Mouse (Mus musculus): Measurements from ENCODE around the gene Dazap1.
A peak's percentile ranks its signal among the peaks of the same experiment; 100 is the strongest.
"Not testable (repeated sequence)": the region's sequence is repeated elsewhere in the genome, so short reads cannot be mapped to it uniquely, and the experiment has no call there.

Dazap1 gene

DNA sequence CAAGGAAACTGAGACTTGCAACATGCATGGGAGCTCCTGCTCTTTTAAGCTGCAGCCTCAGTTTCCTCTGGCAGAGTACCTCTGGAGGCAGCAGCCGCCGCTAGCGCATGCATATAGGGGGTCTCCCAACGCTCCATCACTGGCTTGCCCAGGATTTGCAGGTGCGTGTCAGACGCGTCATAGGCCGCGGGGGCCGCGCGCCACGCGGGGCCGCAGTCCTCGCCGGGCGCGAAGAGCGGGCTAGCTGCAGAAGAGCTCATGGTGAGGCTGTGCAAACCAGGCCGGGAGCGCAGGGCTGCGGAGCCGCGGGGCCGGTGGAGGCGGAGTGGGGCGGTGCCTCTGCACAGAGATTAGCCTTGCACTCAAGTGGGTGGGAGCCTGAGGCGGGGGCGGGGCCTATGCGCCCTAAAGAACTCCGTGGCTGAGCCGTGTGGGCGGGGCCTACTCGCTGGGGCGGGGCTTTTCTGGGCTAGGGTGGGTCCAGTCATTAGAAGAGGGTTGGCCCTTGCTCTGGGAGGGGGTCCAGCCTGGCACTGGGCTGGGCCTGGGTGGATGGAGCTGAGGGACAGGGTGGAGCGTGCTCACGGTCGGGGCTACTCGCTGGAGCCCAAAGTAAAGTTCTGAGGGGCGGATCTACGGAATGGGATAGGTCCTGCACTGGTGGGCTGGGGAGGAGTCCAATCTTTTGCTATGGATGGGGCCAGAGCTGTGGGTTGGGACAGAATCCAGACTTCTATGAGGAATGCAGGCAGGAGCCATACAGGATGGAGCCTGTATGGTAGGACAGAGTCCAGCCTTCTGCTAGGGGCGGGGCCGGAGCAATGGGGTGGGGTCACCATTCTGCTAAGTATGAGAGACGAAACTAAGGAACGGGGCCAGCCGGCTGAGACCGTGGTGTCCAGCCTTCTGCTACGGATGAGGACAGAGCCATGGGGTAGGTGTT lies at the start of gene Dazap1, which contains the start of gene Gamt:
Gene Dazap1 (plus strand): TSS at position 845 of the 943 bp plus-strand sequence.
Gene Gamt (minus strand): TSS at position 371 of the 943 bp plus-strand sequence.
- peak; percentile 38 for ATAC-seq (ENCODE audit: low TSS enrichment)

DNA sequence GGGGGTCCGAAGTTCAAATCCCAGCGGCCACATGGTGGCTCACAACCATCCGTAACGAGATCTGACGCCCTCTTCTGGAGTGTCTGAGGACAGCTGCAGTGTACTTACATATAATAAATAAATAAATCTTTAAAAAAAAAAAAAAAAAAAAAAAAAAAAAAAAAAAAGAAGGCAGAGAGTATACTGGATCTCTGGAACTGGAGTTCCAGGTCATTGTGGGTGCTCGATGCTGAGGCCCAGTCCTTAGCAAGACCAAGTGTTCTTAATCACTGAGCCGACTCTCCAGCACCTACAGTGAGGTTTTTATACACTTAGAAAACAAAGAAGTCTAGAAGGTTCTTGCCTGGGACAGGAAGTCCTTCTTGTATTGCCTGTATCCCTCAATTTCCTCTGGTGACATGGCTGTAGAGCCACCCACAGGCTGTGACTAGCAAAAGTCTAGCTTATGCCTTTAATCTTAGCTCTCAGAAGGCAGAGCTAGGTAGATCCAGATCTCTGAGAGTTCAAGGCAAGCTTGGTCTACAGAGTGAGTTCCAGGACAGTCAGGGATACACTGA lies 49.7 kb upstream of the Dazap1 start:
- ATAC-seq (ENCODE audit: low TSS enrichment) = not testable (repeated sequence)

DNA sequence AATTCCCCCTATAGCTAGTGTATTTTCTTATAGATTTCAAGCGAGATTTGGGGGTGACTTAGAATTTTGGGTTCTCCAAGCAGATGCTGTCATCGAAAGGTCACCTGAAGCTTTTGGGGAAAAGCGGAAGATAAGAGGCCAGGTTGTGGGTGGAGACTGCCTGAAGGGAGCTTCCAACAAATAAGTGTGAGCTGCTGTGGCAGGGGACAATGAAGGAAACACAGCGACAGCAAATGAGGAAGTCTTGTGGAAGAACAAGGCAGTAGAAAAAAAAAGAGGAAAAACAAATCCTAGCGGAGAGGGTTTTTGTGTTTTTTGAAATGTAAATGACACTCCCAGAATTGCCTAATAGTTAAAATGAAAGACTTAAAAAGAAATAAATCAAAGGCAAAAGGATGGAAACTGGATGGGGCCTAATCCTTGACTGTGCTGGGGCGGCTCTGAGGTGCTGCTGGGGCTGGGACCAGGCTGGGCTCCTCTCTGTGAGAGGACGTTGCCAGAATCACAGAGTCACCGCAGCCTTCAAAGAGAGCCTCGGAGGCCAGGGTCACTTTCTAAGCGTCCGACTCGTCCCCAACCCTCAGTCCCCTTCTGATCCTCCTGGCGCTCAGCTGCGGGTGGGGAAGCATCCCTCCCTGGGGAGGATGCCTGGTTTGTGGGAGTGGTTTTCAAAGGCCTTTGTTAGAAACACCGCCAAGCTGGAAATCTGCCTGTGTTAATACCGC lies 46.1 kb upstream of the Dazap1 start:
- no peak for ATAC-seq (ENCODE audit: low TSS enrichment)

DNA sequence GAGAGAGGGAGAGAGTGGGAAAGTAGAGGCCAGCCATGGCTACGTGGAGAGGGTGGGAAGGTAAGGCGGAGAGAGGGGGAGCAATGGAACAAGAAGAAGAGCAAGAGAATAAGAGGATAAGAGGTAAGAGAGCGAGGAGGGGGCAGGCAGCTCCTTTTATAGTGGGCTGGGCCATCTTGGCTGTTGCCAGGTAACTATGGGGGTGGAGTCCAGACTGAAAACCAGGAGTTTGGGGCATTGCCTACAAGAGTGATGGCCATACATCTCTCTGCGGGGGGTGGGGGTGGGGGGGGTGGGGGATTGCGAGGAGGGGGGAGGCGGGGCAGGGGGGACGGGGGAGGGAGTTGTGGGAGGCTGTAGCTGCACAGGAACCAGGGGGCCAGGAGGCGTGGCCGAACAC lies 40.6 kb upstream of the Dazap1 start:
- ATAC-seq (ENCODE audit: low TSS enrichment) = no peak

DNA sequence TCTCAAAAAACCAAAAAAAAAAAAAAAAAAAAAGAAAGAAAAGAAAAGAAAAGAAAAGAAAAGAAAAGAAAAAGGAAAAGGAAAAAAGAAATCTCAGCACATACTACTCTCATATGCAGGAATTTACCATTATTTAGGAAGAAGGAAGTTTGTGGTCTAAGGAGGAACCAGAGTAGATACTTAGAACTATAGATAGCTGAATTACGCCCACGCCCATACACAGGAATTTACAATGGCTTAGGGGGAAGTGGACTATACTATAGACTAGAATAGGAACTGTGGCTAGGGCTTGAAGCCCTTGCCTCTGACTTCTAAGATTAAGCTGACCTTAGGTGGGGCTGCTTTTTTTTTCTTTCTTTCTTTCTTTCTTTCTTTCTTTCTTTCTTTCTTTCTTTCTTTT lies 38.1 kb upstream of the Dazap1 start:
- ATAC-seq (ENCODE audit: low TSS enrichment) = not testable (repeated sequence)

DNA sequence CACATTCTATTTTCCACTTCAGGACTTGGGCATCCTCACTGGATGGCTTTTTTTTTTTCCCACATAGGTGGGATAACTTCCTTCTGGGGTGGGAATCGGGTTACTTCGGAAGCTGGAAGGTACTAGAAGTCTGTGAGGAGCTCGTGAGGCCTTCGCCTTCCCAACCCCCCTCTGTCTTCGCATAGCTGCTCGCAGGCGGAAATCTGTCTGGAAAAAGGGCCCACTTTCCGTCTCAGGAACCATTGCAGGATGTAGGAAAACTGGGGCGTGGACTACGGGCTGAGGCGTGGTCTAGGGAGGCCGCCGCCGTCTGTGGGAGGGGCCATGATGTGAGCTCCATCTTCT lies 35.2 kb upstream of the Dazap1 start:
- no peak; the same call in 1 of the 2 replicates for ATAC-seq (ENCODE audit: low TSS enrichment)

DNA sequence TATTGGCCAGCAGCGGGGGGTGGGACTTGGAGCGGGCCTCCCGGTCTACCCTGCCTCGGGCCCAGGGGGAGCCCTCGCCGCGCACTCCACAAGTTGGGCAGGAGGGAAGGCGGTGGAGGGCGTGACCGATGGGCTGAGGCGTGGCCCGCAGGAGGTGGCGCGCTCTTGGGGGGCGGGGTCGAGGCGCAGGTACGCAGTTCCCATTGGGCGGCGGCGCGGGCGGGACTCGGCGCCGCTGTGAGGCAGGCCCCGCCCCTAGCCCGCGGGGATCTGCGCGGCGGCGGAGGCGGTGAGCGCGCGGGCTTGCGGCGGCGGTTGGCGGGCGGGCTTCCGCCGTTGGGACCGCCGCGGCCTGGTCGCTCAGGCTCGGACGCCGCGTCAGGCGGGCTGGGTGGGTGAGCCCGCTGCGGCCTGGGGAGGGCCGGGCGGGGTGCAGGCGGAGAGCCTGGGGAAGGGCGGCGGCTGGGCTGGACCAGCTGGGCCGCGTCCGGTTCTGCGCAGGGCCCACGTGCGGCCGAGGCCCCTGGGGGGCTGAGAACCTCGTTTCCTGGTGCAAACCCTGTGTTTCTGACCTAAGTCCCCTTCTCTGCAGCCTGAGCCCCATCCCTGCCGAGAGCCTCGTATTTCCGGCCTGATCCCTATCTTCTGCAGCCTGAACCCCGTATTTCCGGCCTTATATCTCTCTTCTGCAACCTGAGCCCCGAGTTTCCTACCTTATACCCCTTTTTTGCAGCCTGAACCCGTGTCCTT lies 34.7 kb upstream of the Dazap1 start, which contains the start of gene Mum1:
Gene Mum1 (plus strand): TSS at position 19 of the 750 bp plus-strand sequence.
- peak; percentile 95; the same call in 1 of the 2 replicates for ATAC-seq (ENCODE audit: low TSS enrichment)

DNA sequence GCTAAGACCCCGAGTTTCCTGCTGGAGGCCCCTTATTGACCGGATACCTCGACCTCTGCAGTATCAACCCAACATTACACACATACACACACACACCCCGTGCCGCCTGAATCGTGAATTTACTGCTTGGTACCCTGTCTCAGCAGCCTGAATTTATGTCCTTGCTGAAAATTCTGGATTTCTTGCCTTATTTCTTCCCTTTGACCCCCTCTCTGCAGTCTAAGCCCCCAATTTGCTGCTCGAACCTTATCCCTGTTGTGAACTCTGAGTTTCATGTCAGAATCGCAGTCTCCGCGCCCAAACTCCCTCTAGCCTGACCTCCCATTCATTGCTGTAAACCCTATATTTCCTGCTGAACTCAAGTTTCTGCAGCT lies 34.1 kb upstream of the Dazap1 start:
- no peak for ATAC-seq (ENCODE audit: low TSS enrichment)

DNA sequence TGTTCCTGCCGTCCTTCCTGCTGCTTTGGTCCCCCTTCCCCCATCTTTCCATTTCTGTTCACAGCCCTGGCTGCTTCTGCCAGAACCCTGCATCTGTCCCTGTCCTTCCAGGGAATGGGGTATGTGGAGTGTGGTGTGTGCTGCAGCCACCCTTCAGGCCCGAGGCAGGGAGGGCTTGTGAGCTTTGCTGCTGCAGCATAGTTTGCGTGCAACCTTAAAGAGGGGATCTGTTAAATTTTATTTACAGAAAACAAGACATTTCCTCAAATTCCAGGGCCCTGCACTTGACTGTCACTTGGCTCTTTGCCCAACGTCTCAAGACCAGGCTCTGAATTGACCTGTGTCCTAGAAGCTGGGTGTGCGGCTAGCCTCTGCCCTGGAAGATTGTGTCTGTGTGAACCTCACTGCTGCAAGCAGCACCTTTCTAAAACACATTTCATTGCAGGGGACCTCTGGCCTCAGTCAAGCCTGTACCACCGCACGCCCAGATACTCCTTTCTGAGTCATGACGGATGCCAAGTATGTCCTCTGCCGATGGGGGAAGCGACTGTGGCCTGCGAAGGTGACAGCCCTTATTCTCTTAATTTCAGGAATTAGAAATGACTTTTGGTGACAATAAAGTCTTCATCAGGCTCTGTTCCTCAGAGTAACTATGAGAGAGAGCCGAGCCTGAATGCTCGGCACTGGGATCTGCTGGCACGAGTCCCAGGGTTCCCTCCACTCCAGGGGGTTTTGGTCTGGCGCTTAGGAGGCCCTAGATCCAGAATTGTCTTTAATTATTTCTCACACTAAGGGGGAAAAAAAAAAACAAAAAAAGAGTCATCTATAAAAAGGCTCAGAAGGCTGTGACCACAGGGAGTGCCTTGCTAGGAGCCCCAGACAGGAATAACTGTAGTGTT lies 33.2 kb upstream of the Dazap1 start:
- peak; percentile 24; the same call in 1 of the 2 replicates for ATAC-seq (ENCODE audit: low TSS enrichment)

DNA sequence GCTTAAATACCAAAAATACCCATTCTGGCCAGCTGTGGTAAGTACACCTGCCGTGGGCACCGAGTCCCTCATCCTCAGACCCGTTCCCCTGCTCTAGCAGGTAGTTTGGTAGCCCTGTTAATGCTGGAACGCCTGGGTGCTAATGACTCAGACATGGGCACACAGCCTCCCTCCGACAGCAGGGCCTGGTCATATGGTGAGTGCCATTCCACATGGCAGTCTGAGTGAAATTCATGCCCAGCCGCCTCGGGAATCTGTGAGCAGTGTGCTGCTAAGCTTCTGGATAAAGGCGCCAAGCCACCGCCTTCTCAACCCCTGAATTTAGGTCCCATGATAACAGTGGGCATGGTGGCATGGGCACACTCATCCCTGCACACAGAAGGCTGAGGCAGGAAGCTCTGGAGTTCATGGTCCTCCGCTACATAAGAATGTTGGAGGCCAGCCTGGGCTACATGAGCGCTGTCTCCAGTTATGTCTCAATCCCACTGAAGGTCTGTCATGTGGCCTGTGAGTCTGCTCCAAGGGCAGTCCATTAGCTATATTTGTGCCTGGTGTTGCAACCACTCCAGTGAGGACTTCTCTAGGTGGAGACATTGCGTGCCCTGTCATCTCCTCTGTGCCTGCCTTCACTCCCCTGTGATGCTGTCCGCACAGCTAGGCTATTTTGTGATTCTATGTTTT lies 25.0 kb upstream of the Dazap1 start:
- no peak for ATAC-seq (ENCODE audit: low TSS enrichment)

DNA sequence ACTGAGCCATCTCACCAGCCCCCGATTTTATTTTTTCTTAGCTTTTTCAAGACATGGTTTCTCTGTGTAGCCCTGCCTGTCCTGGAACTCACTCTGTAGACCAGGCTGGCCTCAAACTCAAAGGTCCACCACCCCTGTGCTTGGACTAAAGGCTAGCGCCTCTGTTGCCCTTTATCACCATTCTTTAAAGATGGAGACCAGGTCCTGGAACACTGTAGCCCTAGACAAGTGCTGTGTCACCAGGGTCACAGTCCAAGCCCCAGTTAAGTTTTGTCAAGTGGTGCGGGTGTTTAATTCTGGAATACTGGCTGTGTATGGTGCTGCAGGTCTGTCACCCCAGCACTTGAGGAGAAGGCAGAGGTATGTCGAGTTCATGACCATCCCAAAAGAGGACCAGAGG lies 24.3 kb upstream of the Dazap1 start:
- ATAC-seq (ENCODE audit: low TSS enrichment) = no peak

DNA sequence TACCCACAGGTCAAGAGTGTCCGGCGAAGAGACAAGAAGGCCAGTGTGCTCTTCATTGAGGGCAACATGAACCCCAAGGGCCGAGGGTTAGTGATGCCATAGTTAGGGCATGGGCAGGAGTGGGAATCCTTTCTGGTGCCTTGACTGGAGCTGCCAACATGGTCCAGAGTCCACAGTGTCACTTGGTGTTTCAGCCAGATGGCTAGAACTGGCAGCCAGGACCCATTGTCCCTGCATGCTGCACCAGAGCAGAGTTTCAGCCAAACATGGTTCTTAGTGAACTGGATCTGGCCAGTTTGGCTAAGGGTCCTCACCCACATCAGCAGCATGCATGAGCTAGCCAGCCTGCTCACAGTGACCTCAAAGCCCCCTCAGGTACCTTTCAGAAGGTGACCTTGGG lies 23.0 kb upstream of the Dazap1 start:
- no peak for ATAC-seq (ENCODE audit: low TSS enrichment)

DNA sequence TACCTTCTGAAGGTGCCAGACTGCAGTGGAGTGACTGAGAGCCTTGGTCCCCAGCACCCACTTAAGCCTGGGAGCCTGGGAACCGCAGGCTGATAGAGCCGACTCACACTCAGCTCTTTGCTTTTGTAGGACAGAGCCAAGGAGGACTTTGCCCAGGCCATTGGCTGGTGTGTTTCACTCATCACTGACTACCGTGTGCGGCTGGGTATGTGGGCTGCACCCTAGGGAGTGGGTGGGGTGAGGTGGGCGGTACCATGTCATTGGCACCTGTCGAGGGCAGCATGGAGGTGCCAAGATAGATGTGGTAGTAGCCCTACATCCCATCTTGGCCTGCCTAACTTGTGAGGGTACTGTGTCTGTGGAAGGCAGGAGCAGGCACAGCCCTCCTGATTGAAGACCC lies 21.5 kb upstream of the Dazap1 start:
- ATAC-seq (ENCODE audit: low TSS enrichment) = no peak

DNA sequence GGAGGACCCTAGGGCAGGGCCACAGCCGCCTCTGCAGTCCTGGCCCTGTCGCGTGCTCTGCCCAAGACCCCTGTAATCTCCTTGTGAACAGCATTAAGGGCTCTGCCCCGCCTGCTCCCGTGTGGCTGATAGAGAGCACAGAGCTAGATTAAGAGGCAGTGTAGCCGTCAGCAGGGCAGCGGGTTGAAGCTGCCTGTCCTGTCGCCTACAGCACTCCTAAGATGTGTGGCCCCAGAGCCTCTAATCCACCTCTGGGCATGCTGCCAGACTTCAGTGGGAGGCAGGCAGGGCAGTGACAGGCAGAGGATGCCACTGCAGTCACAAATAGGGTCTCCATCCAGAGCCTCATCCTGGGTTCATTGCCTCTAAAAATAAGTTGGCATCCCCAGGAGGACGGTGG lies 19.2 kb upstream of the Dazap1 start:
- ATAC-seq (ENCODE audit: low TSS enrichment) = no peak

DNA sequence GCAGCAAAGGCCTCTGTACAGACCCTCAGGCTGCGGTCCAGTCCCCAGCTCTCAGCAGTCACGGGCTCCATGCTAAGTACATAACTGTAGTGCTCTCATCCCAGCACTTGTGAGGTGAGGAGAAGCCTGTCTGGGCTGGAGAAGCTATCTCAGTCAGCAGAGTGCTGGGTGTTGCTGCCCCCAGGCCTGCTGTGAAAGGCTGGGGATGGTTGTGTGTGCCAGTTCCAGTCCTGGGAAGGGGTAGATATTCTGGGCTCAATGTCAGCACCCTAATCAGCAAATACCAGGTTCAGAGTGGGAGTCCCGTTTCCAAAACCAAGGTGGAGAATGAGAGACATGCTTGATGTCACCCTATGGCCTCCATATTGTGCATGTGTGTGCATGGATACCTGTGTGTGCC lies 18.7 kb upstream of the Dazap1 start:
- ATAC-seq (ENCODE audit: low TSS enrichment) = no peak

DNA sequence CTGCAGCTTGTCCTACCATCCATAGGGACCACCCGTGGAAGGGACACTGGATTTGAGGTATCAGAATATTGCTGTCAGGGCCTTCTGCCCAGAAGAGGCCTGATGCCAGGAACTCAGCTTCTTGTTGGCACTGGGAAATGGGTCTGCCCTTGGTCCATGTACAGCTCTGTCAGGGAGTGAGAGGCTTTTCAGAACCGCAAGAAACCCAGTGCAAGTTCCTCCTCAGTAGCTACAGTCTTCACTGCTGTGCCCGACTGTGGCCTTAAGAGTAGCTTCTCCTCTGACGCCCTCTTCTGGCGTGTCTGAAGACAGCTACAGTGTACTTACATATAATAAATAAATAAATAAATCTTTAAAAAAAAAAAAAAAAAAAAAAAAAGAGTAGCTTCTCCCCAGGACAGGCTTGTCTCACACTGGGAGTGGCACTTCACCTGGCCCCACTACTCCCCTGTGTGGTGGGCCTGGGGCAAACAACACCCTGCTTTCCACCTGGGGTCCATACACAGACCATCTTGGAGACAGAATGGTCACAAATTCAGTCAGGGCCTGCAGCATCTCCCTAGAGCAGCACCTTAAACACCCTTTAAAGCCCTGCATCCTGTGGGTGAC lies 16.4 kb upstream of the Dazap1 start:
- ATAC-seq (ENCODE audit: low TSS enrichment) = no peak

DNA sequence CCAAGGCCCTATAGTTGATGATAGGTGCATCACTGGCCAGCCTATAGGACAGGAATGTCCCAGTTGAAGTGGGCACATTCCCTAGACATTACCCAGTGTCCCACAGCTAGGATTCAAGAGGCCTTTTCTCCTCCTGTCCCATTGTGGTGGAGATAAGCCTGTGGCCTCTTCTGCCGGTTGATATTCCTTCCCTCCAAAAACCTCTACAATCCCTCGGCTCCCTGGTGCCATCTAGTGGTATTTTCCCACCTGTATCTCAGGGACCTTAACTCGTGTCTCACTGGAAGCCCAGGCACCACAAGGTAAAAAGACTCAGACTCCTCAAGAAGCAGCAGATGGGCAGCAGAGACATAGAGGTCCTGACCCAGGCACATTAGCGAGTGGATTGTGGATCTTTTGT lies 15.7 kb upstream of the Dazap1 start:
- ATAC-seq (ENCODE audit: low TSS enrichment) = peak; percentile 42

DNA sequence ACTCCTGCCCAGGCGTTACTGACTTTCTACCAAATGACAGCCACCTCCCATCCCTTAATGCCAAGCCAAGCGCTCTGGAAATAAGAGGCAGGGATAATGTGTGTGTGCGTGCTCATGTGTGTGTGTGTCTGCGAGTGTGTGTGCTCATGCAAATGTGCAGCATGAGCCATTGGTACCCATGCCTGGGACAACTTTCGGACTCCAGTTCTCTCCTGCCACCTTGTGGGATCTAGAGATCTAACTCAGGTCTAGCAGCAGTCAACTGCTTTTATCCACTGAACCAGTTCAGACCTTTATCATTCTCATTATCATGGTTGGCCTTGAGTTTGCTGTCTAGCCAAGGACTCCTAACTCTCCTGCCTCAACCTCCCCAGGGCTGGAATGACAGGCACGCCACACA lies 13.4 kb upstream of the Dazap1 start:
- ATAC-seq (ENCODE audit: low TSS enrichment) = no peak

DNA sequence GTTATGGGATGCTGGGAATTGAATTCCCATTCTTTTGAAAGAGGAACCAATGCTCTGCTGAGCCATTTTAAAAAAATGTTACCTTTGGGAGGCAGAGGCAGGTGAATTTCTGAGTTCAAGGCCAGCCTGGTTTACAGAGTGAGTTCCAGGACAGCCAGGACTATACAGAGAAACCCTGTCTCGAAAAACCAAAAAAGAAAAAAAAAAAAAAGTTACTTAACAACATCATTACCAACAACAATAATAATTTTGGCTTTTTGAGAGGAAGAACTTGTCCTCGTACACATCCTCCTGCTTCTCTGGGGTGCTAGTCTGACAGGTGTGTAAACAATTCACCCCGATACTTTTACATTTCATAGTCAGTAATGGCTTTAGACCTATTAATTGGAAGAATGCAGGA lies 12.8 kb upstream of the Dazap1 start:
- not testable (repeated sequence) for ATAC-seq (ENCODE audit: low TSS enrichment)

Data from frontal cortex, adult (tissue).